Mouse (Mus musculus) heart, embryonic 16.5 days (tissue): ENCODE results near the gene Islr2. TPM values are rescaled to one million over a fixed set of nuclear protein-coding genes. Genes with fewer than 3 reads are reported as not detected.

Experiments
- ATAC-seq: fragments of 200-750 bp; cut with Nextera tagmentation; replicated peaks from 2 replicates; pipeline ENCODE4 v1.8.0; 2017; ENCODE audit warnings: moderate number of reproducible peaks; ENCODE audit not compliant: insufficient read depth, low FRiP score; ENCODE audit errors: extremely low read depth
- H3K27ac ChIP-seq: fragments of 300-500 bp; sonication (generic); 2 replicates; pipeline ENCODE4 v1.5.1; 2014; ENCODE audit warnings: mild to moderate bottlenecking, low read length, control low read depth, moderate library complexity
- H3K27me3 ChIP-seq: fragments of 300-500 bp; sonication (generic); 2 replicates; pipeline ENCODE4 v1.6.1; 2014; ENCODE audit warnings: low read length, mixed read lengths; ENCODE audit not compliant: control insufficient read depth, insufficient read depth
- H3K36me3 ChIP-seq: fragments of 300-500 bp; sonication (generic); 2 replicates; pipeline ENCODE4 v1.6.1; 2014; ENCODE audit not compliant: control insufficient read depth, insufficient read depth
- H3K4me1 ChIP-seq: fragments of 300-500 bp; sonication (generic); 2 replicates; pipeline ENCODE4 v1.6.1; 2014; ENCODE audit warnings: low read length, mixed read lengths; ENCODE audit not compliant: control insufficient read depth, insufficient read depth
- H3K4me2 ChIP-seq: fragments of 300-500 bp; sonication (generic); 2 replicates; pipeline ENCODE4 v1.6.1; 2014; ENCODE audit warnings: low read depth, mild to moderate bottlenecking, control low read depth, low read length
- H3K4me3 ChIP-seq: fragments of 300-500 bp; sonication (generic); 2 replicates; pipeline ENCODE4 v1.5.1; 2014; ENCODE audit warnings: mild to moderate bottlenecking, control low read depth, low read length
- H3K9ac ChIP-seq: fragments of 300-500 bp; sonication (generic); 2 replicates; pipeline ENCODE4 v1.6.1; 2014; ENCODE audit warnings: low read length, control low read depth
- H3K9me3 ChIP-seq: fragments of 300-500 bp; sonication (generic); replicated peaks from 2 replicates; pipeline ENCODE4 v1.6.1; 2016; ENCODE audit warnings: low read length; ENCODE audit not compliant: control insufficient read depth
- WGBS: fragments of 180-500 bp; shearing (Covaris S2); extraction: QIAGEN DNeasy Blood & Tissue Kit; methylation state at CpG from one replicate; pipeline ENCODE4 v1.1.7; 2014; 5-methylcytosine and 5-hydroxymethylcytosine counted together
- polyA plus RNA-seq: library from polyadenylated mRNA; unstranded; fragments of >200 nt; fragmentation: Nextera tagmentation; extraction: Ambion mirVana; gene quantifications from 2 replicates; pipeline ENCODE4 v1.2.1, GENCODE M21; 2015

The Islr2 gene
- polyA plus RNA-seq, 1 experiment from 2014 or later = 0.22 TPM

- Histone ChIP-seq H3K36me3 (no peaks in the 10 kb centered on the region), H3K4me3 (peak overlapping the region; percentile 29), H3K27me3 (peaks cover 93% of the 10 kb centered on the region), H3K27ac (no peak overlapping the region), H3K4me1 (peaks cover 42% of the 10 kb centered on the region), H3K9me3 (no peaks in the 10 kb centered on the region), H3K4me2 (peak overlapping the region; percentile 43), H3K9ac (no peak overlapping the region)
- ATAC-seq = no peak
- WGBS = 1% methylated on average over 41 of the region's 41 CpGs
These were observed 4.5 kb downstream of the Islr2 start for GRCm38 (mm10) chr9:58199381-58200269.

- Histone ChIP-seq H3K4me1 (peaks cover 41% of the 10 kb centered on the region), H3K27ac (no peak overlapping the region), H3K36me3 (no peaks in the 10 kb centered on the region), H3K4me3 (peak overlapping the region; percentile 29), H3K9ac (no peak overlapping the region), H3K9me3 (no peaks in the 10 kb centered on the region), H3K27me3 (peaks cover 99% of the 10 kb centered on the region), H3K4me2 (peak overlapping the region; percentile 43)
- no peak for ATAC-seq
- WGBS = 2% methylated on average over 38 of the region's 38 CpGs
These were observed 5.2 kb downstream of the Islr2 start for GRCm38 (mm10) chr9:58198801-58199371.

GRCm38 (mm10) chr9:58197781-58198701 is 6.1 kb downstream of the Islr2 start:
- Histone ChIP-seq H3K9ac (no peak overlapping the region), H3K9me3 (no peaks in the 10 kb centered on the region), H3K27ac (no peak overlapping the region), H3K4me1 (peaks cover 39% of the 10 kb centered on the region), H3K4me3 (peak overlapping the region; percentile 37), H3K27me3 (peaks cover 96% of the 10 kb centered on the region), H3K36me3 (no peaks in the 10 kb centered on the region), H3K4me2 (peak overlapping the region; percentile 61)
- 1% methylated on average over 58 of the region's 58 CpGs for WGBS
- ATAC-seq = 0 out of 2 replicates have a peak, but pooled peaks have one; percentile 59

- peaks cover 84% of the 10 kb centered on the region for H3K27me3 ChIP-seq
- peak overlapping the region; percentile 43 for H3K4me2 ChIP-seq
- 4% methylated on average over 46 of the region's 46 CpGs for WGBS
- H3K9ac ChIP-seq = no peak overlapping the region
- no peaks in the 10 kb centered on the region for H3K36me3 ChIP-seq
- peaks cover 37% of the 10 kb centered on the region for H3K4me1 ChIP-seq
- H3K4me3 ChIP-seq = peak overlapping the region; percentile 37
- no peak for ATAC-seq
- H3K9me3 ChIP-seq = no peaks in the 10 kb centered on the region
- H3K27ac ChIP-seq = no peak overlapping the region
These were observed 7.2 kb downstream of the Islr2 start for GRCm38 (mm10) chr9:58196610-58197567.

GRCm38 (mm10) chr9:58196141-58196540 is 8.0 kb downstream of the Islr2 start:
- Histone ChIP-seq H3K27me3 (peaks cover 77% of the 10 kb centered on the region), H3K4me1 (peaks cover 34% of the 10 kb centered on the region), H3K4me3 (peak overlapping the region; percentile 19), H3K36me3 (no peaks in the 10 kb centered on the region), H3K9me3 (no peaks in the 10 kb centered on the region), H3K27ac (no peak overlapping the region), H3K9ac (no peak overlapping the region), H3K4me2 (peak overlapping the region; percentile 43)
- 8% methylated on average over 14 of the region's 14 CpGs for WGBS
- ATAC-seq = no peak

GRCm38 (mm10) chr9:58195671-58196070 is 8.4 kb downstream of the Islr2 start:
- no peak for ATAC-seq
- H3K4me3 ChIP-seq = no peak overlapping the region

GRCm38 (mm10) chr9:58194222-58194621 is 9.9 kb downstream of the Islr2 start:
- Histone ChIP-seq H3K4me2 (no peak overlapping the region), H3K36me3 (no peaks in the 10 kb centered on the region), H3K27me3 (peaks cover 57% of the 10 kb centered on the region), H3K4me1 (peaks cover 30% of the 10 kb centered on the region), H3K4me3 (no peak overlapping the region), H3K9ac (no peak overlapping the region), H3K9me3 (no peaks in the 10 kb centered on the region), H3K27ac (no peak overlapping the region)
- WGBS = 59% methylated on average over 9 of the region's 9 CpGs
- ATAC-seq = no peak

More at GRCm38 (mm10) chr9:58195671-58196070, 8.4 kb downstream of the Islr2 start:
- no peaks in the 10 kb centered on the region for H3K36me3 ChIP-seq
- H3K9ac ChIP-seq = no peak overlapping the region
- H3K9me3 ChIP-seq = no peaks in the 10 kb centered on the region
- 14% methylated on average over 1 of the region's 1 CpGs for WGBS
- no peak overlapping the region for H3K27ac ChIP-seq
- H3K4me2 ChIP-seq = no peak overlapping the region
- H3K4me1 ChIP-seq = peaks cover 34% of the 10 kb centered on the region
- peaks cover 72% of the 10 kb centered on the region for H3K27me3 ChIP-seq

DNA sequence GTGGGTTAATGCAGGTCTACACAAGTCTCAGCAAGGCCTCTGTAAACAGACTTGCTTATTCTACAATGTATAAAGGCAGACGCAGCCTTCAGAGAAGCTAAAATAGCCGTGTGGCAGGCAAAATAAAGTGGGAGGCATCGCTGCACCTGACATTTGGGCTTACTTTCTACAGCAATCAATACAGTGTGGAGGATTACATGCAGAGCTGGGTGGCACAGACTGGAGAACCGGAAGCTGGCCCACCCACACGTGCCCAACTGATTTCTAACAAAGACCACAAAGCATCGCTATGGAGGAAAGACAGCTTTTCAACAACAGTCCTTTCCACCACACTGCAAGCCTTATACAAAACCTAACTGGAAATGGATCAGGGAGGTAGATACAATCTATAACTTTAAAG is 19.7 kb downstream of the Islr2 start:
- H3K27me3 ChIP-seq = peaks cover 3% of the 10 kb centered on the region; the same call in 1 of the 2 replicates
- 74% methylated on average over 6 of the region's 6 CpGs for WGBS
- ATAC-seq = no peak

More for the DNA sequence above, 19.7 kb downstream of the Islr2 start:
- no peak overlapping the region for H3K9ac ChIP-seq
- no peaks in the 10 kb centered on the region for H3K9me3 ChIP-seq
- H3K4me1 ChIP-seq = no peaks in the 10 kb centered on the region
- H3K36me3 ChIP-seq = no peaks in the 10 kb centered on the region
- no peak overlapping the region for H3K4me2 ChIP-seq
- H3K27ac ChIP-seq = no peak overlapping the region
- no peak overlapping the region for H3K4me3 ChIP-seq
